Mouse (Mus musculus) C2C12 (cell line): ENCODE data around the gene Slc9c1.

ENCODE experiments used
- CEBPB ChIP-seq: IDR thresholded peaks from one replicate; pipeline ENCODE4 v1.6.1; 2011; ENCODE audit warnings: low read depth, mild to moderate bottlenecking, control low read depth, moderate library complexity
- CTCF ChIP-seq: IDR thresholded peaks from one replicate; pipeline ENCODE4 v1.5.1; 2011; ENCODE audit not compliant: control insufficient read depth, insufficient read depth, insufficient read length

GRCm38 (mm10) chr16:45632420-45632819 lies 97.3 kb downstream of the Slc9c1 start:
- TF ChIP-seq CTCF (no peak), CEBPB (no peak)
